Mouse (Mus musculus): ENCODE results near the gene Slco2b1.

DNA sequence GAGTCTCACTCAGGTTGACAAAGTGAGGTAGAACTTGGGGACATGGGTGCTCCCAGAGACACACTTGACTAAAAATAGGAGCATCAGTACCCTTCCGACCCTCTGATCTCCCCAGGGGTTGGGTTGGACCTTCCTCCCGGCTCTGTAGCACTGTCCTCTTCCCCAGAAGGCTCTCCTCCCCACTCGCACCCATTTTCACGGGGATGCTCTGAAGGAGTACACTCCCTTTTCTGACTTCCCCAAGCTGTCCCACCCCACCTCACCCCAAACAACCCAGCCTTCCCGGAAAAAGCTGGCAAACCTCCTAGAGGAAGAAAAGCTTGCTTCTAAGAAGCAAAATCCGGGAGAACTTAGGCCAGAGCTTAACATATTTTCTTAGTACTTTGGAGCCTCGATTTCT lies 20.3 kb downstream of the Slco2b1 start:
- no peak for TF ChIP-seq CTCF (IDR thresholded peaks at IDR 0.05; ENCODE audit: low read depth, low read length)
- no peak for TF ChIP-seq GATA1 (IDR thresholded peaks at IDR 0.05; ENCODE audit: borderline replicate concordance, low read length)
- no peak for TF ChIP-seq POLR2AphosphoS5 (IDR thresholded peaks at IDR 0.05; ENCODE audit: insufficient replicate concordance, low read depth, low read length)
- TF ChIP-seq TAL1 (conservative IDR thresholded peaks at IDR 0.05; ENCODE audit: low read depth, low read length): no peak
- no peak for TF ChIP-seq GATA2 (IDR thresholded peaks at IDR 0.05; ENCODE audit: borderline replicate concordance, low read depth, low read length)

Data from G1E (cell line).